ENCODE assay signal across 8 mouse cellular contexts in genomic region chr4:82622321-82622836, GRCm38 (mm10).
DNase-seq lines count a peak whose midpoint lies in the region; ATAC-seq lines count a peak whose summit lies in the region.

No protein-coding gene starts in this region.

- WGBS in forebrain, embryonic 15.5 days = 6% methylated on average over 3 of the region's 3 CpGs
- 8% methylated on average over 3 of the region's 3 CpGs for WGBS in hindbrain, embryonic 14.5 days
- 2% methylated on average over 3 of the region's 3 CpGs for WGBS in stomach, embryonic 14.5 days

- peak; percentile 87 for ATAC-seq in forebrain, embryonic 15.5 days (replicated peaks)
- ATAC-seq in hindbrain, embryonic 14.5 days (ENCODE audit: low FRiP score) = peak; percentile 89
- ATAC-seq in stomach, embryonic 14.5 days (ENCODE audit: insufficient number of reproducible peaks, insufficient read depth, low FRiP score, low read depth) = peak; percentile 64

- 0 out of 2 replicates have a peak overlapping the region, but pooled peaks have one; percentile 2 for H3K9ac ChIP-seq in forebrain, embryonic 15.5 days (replicated peaks)
- 0 out of 2 replicates have a peak overlapping the region, but pooled peaks have one; percentile 3 for H3K9ac ChIP-seq in hindbrain, embryonic 14.5 days
- no peak overlapping the region for H3K9ac ChIP-seq in stomach, embryonic 14.5 days (replicated peaks; ENCODE audit: low read depth, low read length)

- peak; percentile 76 for DNase-seq in Muller cell, postnatal 12 days (ENCODE audit: inconsistent ontology term)
- peak; percentile 73 to 78 for DNase-seq in adrenal gland, postnatal 36 days
- peak; percentile 80 for DNase-seq in hindbrain, embryonic 14.5 days (ENCODE audit: low spot score)
- peak; percentile 70 to 86 for DNase-seq in layer of hippocampus, postnatal 14 days (ENCODE audit: low spot score in 2 of 2)
- peak; percentile 84 for DNase-seq in lung, postnatal 14 days
- DNase-seq in c-Kit-positive CD71-positive TER-119-positive erythroid progenitor cells, embryonic 14.5 days (ENCODE audit: low spot score) = no peak

- H3K9me3 ChIP-seq in forebrain, embryonic 15.5 days = no peaks in the 10 kb centered on the region
- no peaks in the 10 kb centered on the region for H3K9me3 ChIP-seq in hindbrain, embryonic 14.5 days (ENCODE audit: control insufficient read depth, low read length)
- no peaks in the 10 kb centered on the region for H3K9me3 ChIP-seq in stomach, embryonic 14.5 days (ENCODE audit: control insufficient read depth, low read depth, low read length)

- peak overlapping the region; percentile 87 for H3K27ac ChIP-seq in forebrain, embryonic 15.5 days (replicated peaks)
- H3K27ac ChIP-seq in hindbrain, embryonic 14.5 days = peak overlapping the region; percentile 83
- H3K27ac ChIP-seq in stomach, embryonic 14.5 days (ENCODE audit: low read length) = peak overlapping the region; percentile 58; the same call in 1 of the 2 replicates

- no peaks in the 10 kb centered on the region for H3K27me3 ChIP-seq in forebrain, embryonic 15.5 days
- H3K27me3 ChIP-seq in hindbrain, embryonic 14.5 days (ENCODE audit: control insufficient read depth, insufficient read depth, low read length) = no peaks in the 10 kb centered on the region
- H3K27me3 ChIP-seq in stomach, embryonic 14.5 days (ENCODE audit: control insufficient read depth, insufficient read depth, low read length) = no peaks in the 10 kb centered on the region

- no peaks in the 10 kb centered on the region for H3K36me3 ChIP-seq in forebrain, embryonic 15.5 days
- no peaks in the 10 kb centered on the region for H3K36me3 ChIP-seq in hindbrain, embryonic 14.5 days (replicated peaks; ENCODE audit: control insufficient read depth, insufficient read depth)
- H3K36me3 ChIP-seq in stomach, embryonic 14.5 days (ENCODE audit: control insufficient read depth, insufficient read depth, low read length) = no peaks in the 10 kb centered on the region

- no peak overlapping the region for H3K4me3 ChIP-seq in forebrain, embryonic 15.5 days
- H3K4me3 ChIP-seq in hindbrain, embryonic 14.5 days (replicated peaks; ENCODE audit: low read length) = no peak overlapping the region
- no peak overlapping the region for H3K4me3 ChIP-seq in stomach, embryonic 14.5 days (ENCODE audit: low read depth, low read length)

- H3K4me1 ChIP-seq in forebrain, embryonic 15.5 days = peaks cover 43% of the 10 kb centered on the region
- H3K4me1 ChIP-seq in hindbrain, embryonic 14.5 days (replicated peaks; ENCODE audit: control insufficient read depth, insufficient read depth, low read length) = peaks cover 19% of the 10 kb centered on the region
- H3K4me1 ChIP-seq in stomach, embryonic 14.5 days (ENCODE audit: control insufficient read depth, insufficient read depth, low read length) = peaks cover 17% of the 10 kb centered on the region; the same call in 1 of the 2 replicates

- peak overlapping the region; percentile 8; the same call in 1 of the 2 replicates for H3K4me2 ChIP-seq in forebrain, embryonic 15.5 days (replicated peaks)
- no peak overlapping the region for H3K4me2 ChIP-seq in hindbrain, embryonic 14.5 days (replicated peaks)
- 0 out of 2 replicates have a peak overlapping the region, but pooled peaks have one; percentile 22 for H3K4me2 ChIP-seq in stomach, embryonic 14.5 days (replicated peaks; ENCODE audit: low read depth, low read length)
